Mouse (Mus musculus): ENCODE results near the gene Prps1l3. TPM values are rescaled to one million over a fixed set of nuclear protein-coding genes. Genes with fewer than 3 reads are reported as not detected.

Gene Prps1l3
- not detected in 2 replicates for polyA plus RNA-seq (2012; ENCODE audit: insufficient read depth, insufficient read length, low replicate concordance, missing spikeins)

- WGBS, result under 1% methylated on average over 58 of the region's 58 CpGs
- Histone ChIP-seq H3K4me3 (ENCODE audit: insufficient read depth, low read depth, low read length) (peak within 1 kb of the TSS; percentile 75), H3K27ac (ENCODE audit: insufficient read depth, low read depth, low read length) (peak within 1 kb of the TSS; percentile 71), H3K4me1 (ENCODE audit: control insufficient read depth, insufficient read depth, low read length) (no peaks in the 10 kb centered on the region)
- TF ChIP-seq CTCF (IDR thresholded peaks at IDR 0.05; ENCODE audit: insufficient read depth, low read depth, low read length) (peak; percentile 26; the same call in 1 of the 2 replicates), POLR2A (IDR thresholded peaks at IDR 0.05; ENCODE audit: insufficient read depth, low read depth, low read length) (peak; percentile 45)
These were observed at the start of gene Prps1l3, which contains the start of gene Mipol1 for GRCm38 (mm10) chr12:57230192-57230706. TSS of gene Prps1l3 (plus strand) at chr12:57230412. TSS of gene Mipol1 (plus strand) at chr12:57230427.

- 55% methylated on average over 2 of the region's 2 CpGs for WGBS
- TF ChIP-seq CTCF (IDR thresholded peaks at IDR 0.05; ENCODE audit: insufficient read depth, low read depth, low read length) (no peak), POLR2A (IDR thresholded peaks at IDR 0.05; ENCODE audit: insufficient read depth, low read depth, low read length) (no peak)
- Histone ChIP-seq H3K4me3 (ENCODE audit: insufficient read depth, low read depth, low read length) (no peak overlapping the region), H3K27ac (ENCODE audit: insufficient read depth, low read depth, low read length) (no peak overlapping the region), H3K4me1 (ENCODE audit: control insufficient read depth, insufficient read depth, low read length) (no peaks in the 10 kb centered on the region)
These were observed 45.6 kb upstream of the Prps1l3 start for GRCm38 (mm10) chr12:57184401-57185147.

- Histone ChIP-seq H3K4me1 (ENCODE audit: control insufficient read depth, insufficient read depth, low read length) (no peaks in the 10 kb centered on the region), H3K27ac (ENCODE audit: insufficient read depth, low read depth, low read length) (no peak overlapping the region), H3K4me3 (ENCODE audit: insufficient read depth, low read depth, low read length) (no peak overlapping the region)
- 0% methylated on average over 1 of the region's 1 CpGs for WGBS
- TF ChIP-seq CTCF (IDR thresholded peaks at IDR 0.05; ENCODE audit: insufficient read depth, low read depth, low read length) (no peak), POLR2A (IDR thresholded peaks at IDR 0.05; ENCODE audit: insufficient read depth, low read depth, low read length) (no peak)
These were observed 44.7 kb upstream of the Prps1l3 start for GRCm38 (mm10) chr12:57185475-57185874.

- no peak overlapping the region for H3K4me3 ChIP-seq (ENCODE audit: insufficient read depth, low read depth, low read length)
- no peak for TF ChIP-seq POLR2A (IDR thresholded peaks at IDR 0.05; ENCODE audit: insufficient read depth, low read depth, low read length)
- TF ChIP-seq CTCF (IDR thresholded peaks at IDR 0.05; ENCODE audit: insufficient read depth, low read depth, low read length), result no peak
- H3K4me1 ChIP-seq (ENCODE audit: control insufficient read depth, insufficient read depth, low read length), result no peaks in the 10 kb centered on the region
- no peak overlapping the region for H3K27ac ChIP-seq (ENCODE audit: insufficient read depth, low read depth, low read length)
- 75% methylated on average over 2 of the region's 2 CpGs for WGBS
These were observed 44.1 kb upstream of the Prps1l3 start for GRCm38 (mm10) chr12:57186126-57186525.

- WGBS, result 90% methylated on average over 4 of the region's 4 CpGs
- Histone ChIP-seq H3K4me3 (ENCODE audit: insufficient read depth, low read depth, low read length) (no peak overlapping the region), H3K4me1 (ENCODE audit: control insufficient read depth, insufficient read depth, low read length) (no peaks in the 10 kb centered on the region), H3K27ac (ENCODE audit: insufficient read depth, low read depth, low read length) (no peak overlapping the region)
- TF ChIP-seq CTCF (IDR thresholded peaks at IDR 0.05; ENCODE audit: insufficient read depth, low read depth, low read length) (no peak), POLR2A (IDR thresholded peaks at IDR 0.05; ENCODE audit: insufficient read depth, low read depth, low read length) (no peak)
These were observed 43.2 kb upstream of the Prps1l3 start for GRCm38 (mm10) chr12:57187032-57187431.

GRCm38 (mm10) chr12:57194609-57195008, 35.6 kb upstream of the Prps1l3 start:
- Histone ChIP-seq H3K4me3 (ENCODE audit: insufficient read depth, low read depth, low read length) (no peak overlapping the region), H3K4me1 (ENCODE audit: control insufficient read depth, insufficient read depth, low read length) (peaks cover 8% of the 10 kb centered on the region), H3K27ac (ENCODE audit: insufficient read depth, low read depth, low read length) (no peak overlapping the region)
- TF ChIP-seq POLR2A (IDR thresholded peaks at IDR 0.05; ENCODE audit: insufficient read depth, low read depth, low read length) (no peak), CTCF (IDR thresholded peaks at IDR 0.05; ENCODE audit: insufficient read depth, low read depth, low read length) (no peak)
- 43% methylated on average over 3 of the region's 3 CpGs for WGBS

- peak overlapping the region; percentile 42; the same call in 1 of the 2 replicates for H3K4me3 ChIP-seq (ENCODE audit: insufficient read depth, low read depth, low read length)
- peaks cover 8% of the 10 kb centered on the region for H3K4me1 ChIP-seq (ENCODE audit: control insufficient read depth, insufficient read depth, low read length)
- 34% methylated on average over 8 of the region's 8 CpGs for WGBS
- no peak for TF ChIP-seq POLR2A (IDR thresholded peaks at IDR 0.05; ENCODE audit: insufficient read depth, low read depth, low read length)
- no peak for TF ChIP-seq CTCF (IDR thresholded peaks at IDR 0.05; ENCODE audit: insufficient read depth, low read depth, low read length)
- no peak overlapping the region for H3K27ac ChIP-seq (ENCODE audit: insufficient read depth, low read depth, low read length)
These were observed 34.0 kb upstream of the Prps1l3 start for GRCm38 (mm10) chr12:57196286-57196607.

- Histone ChIP-seq H3K27ac (ENCODE audit: insufficient read depth, low read depth, low read length) (no peak overlapping the region), H3K4me3 (ENCODE audit: insufficient read depth, low read depth, low read length) (peak overlapping the region; percentile 42), H3K4me1 (ENCODE audit: control insufficient read depth, insufficient read depth, low read length) (peaks cover 8% of the 10 kb centered on the region)
- WGBS, result 4% methylated on average over 59 of the region's 59 CpGs
- no peak for TF ChIP-seq POLR2A (IDR thresholded peaks at IDR 0.05; ENCODE audit: insufficient read depth, low read depth, low read length)
- TF ChIP-seq CTCF (IDR thresholded peaks at IDR 0.05; ENCODE audit: insufficient read depth, low read depth, low read length), result no peak
These were observed 33.4 kb upstream of the Prps1l3 start for GRCm38 (mm10) chr12:57196608-57197362.
